Mouse (Mus musculus) CH12.LX (cell line): Measurements from ENCODE around the gene Phactr3. TPM values are rescaled to one million over a fixed set of nuclear protein-coding genes. Genes with fewer than 3 reads are reported as not detected.

ENCODE experiments used
- DNase-seq: peaks from one replicate; pipeline ENCODE4 v3.0.0-alpha.2; 2013; ENCODE audit errors: extremely low read depth
- H3K27ac ChIP-seq: 2 replicates; pipeline ENCODE4 v1.5.1; 2012; ENCODE audit warnings: low read depth, mild to moderate bottlenecking, control low read depth, moderate library complexity; ENCODE audit not compliant: insufficient read depth
- H3K27me3 ChIP-seq: replicated peaks from 2 replicates; pipeline ENCODE3; 2012; ENCODE audit warnings: inconsistent platforms
- H3K36me3 ChIP-seq, 2 experiments: replicated peaks in 1 of 2; 2 replicates each; pipeline versions ENCODE3 to v1.6.1; 2012; ENCODE audit warnings: inconsistent platforms in 1 of 2, low read length in 1 of 2, mild to moderate bottlenecking in 1 of 2, mixed read lengths in 1 of 2, moderate library complexity in 1 of 2; ENCODE audit not compliant: control insufficient read depth in 1 of 2, insufficient read depth in 1 of 2
- H3K4me1 ChIP-seq, 2 experiments: 2 replicates each; pipeline ENCODE4 v1.6.1; 2012; ENCODE audit warnings: inconsistent platforms in 1 of 2, moderate library complexity in 1 of 2; ENCODE audit not compliant: insufficient read depth in 2 of 2, control insufficient read depth in 1 of 2
- H3K4me2 ChIP-seq: 2 replicates; pipeline ENCODE4 v1.6.1; 2012; ENCODE audit warnings: low read depth, mild to moderate bottlenecking, control low read depth; ENCODE audit not compliant: poor library complexity, insufficient read depth, severe bottlenecking
- H3K4me3 ChIP-seq, 3 experiments: fragments of 150-350 bp in 1 of 3; sonication (generic) in 1 of 3; replicated peaks in 1 of 3; 2 replicates each; pipeline versions ENCODE3 to v1.5.1; 2011 to 2012; ENCODE audit warnings: low read depth in 2 of 3, low read length in 2 of 3, mild to moderate bottlenecking in 2 of 3, moderate library complexity in 2 of 3, control low read depth in 1 of 3, improper control_type of control experiment in 1 of 3, inconsistent platforms in 1 of 3, mixed read lengths in 1 of 3; ENCODE audit not compliant: poor library complexity in 1 of 3
- H3K79me2 ChIP-seq: replicated peaks from 2 replicates; pipeline ENCODE4 v1.6.1; 2012; ENCODE audit warnings: mild to moderate bottlenecking, moderate library complexity; ENCODE audit not compliant: control insufficient read depth, poor library complexity, insufficient read depth, severe bottlenecking; ENCODE audit errors: extremely low read depth
- H3K9ac ChIP-seq: 2 replicates; pipeline ENCODE4 v1.6.1; 2012; ENCODE audit warnings: low read depth, mild to moderate bottlenecking, control low read depth, moderate library complexity; ENCODE audit not compliant: insufficient read depth
- H3K9me3 ChIP-seq: replicated peaks from 2 replicates; pipeline ENCODE3; 2012; ENCODE audit warnings: low read length, inconsistent platforms, mixed read lengths
- CTCF ChIP-seq, 2 experiments: IDR thresholded peaks in 1 of 2; conservative IDR thresholded peaks in 1 of 2; 2 replicates each; pipeline ENCODE4 v1.5.1; 2011 to 2012; ENCODE audit warnings: low read depth in 2 of 2, low read length in 2 of 2, improper control_type of control experiment in 1 of 2, inconsistent platforms in 1 of 2, mild to moderate bottlenecking in 1 of 2, moderate library complexity in 1 of 2
- E2F4 ChIP-seq: IDR thresholded peaks from 2 replicates; pipeline ENCODE4 v1.6.1; 2011; ENCODE audit warnings: low read depth, low read length, improper control_type of control experiment; ENCODE audit not compliant: insufficient replicate concordance
- GABPA ChIP-seq: IDR thresholded peaks from 2 replicates; pipeline ENCODE4 v1.6.1; 2012; ENCODE audit warnings: low read depth, low read length, improper control_type of control experiment, inconsistent platforms; ENCODE audit not compliant: insufficient replicate concordance
- IRF4 ChIP-seq: IDR thresholded peaks from 2 replicates; pipeline ENCODE4 v1.6.1; 2014; ENCODE audit warnings: low read depth, mild to moderate bottlenecking, inconsistent platforms, low read length, improper control_type of control experiment
- JUND ChIP-seq: conservative IDR thresholded peaks from 2 replicates; pipeline ENCODE4 v1.6.1; 2011; ENCODE audit warnings: low read depth, low read length, improper control_type of control experiment
- MAFK ChIP-seq: IDR thresholded peaks from 2 replicates; pipeline ENCODE4 v1.6.1; 2011; ENCODE audit warnings: low read length, improper control_type of control experiment; ENCODE audit not compliant: insufficient replicate concordance
- MXI1 ChIP-seq: IDR thresholded peaks from 2 replicates; pipeline ENCODE4 v1.6.1; 2011; ENCODE audit warnings: mild to moderate bottlenecking, low read depth, low read length, improper control_type of control experiment
- MYC ChIP-seq: IDR thresholded peaks from 2 replicates; pipeline ENCODE4 v1.6.1; 2011; ENCODE audit warnings: low read depth, mild to moderate bottlenecking, improper control_type of control experiment, low read length
- NELFE ChIP-seq: IDR thresholded peaks from 2 replicates; pipeline ENCODE4 v1.6.1; 2011; ENCODE audit warnings: low read depth, low read length, improper control_type of control experiment
- POLR2A ChIP-seq: IDR thresholded peaks from 2 replicates; pipeline ENCODE4 v1.6.1; 2011; ENCODE audit warnings: low read depth, mild to moderate bottlenecking, improper control_type of control experiment, low read length
- POLR2AphosphoS2 ChIP-seq: IDR thresholded peaks from 2 replicates; pipeline ENCODE4 v1.6.1; 2011; ENCODE audit warnings: low read depth, low read length, improper control_type of control experiment
- RAD21 ChIP-seq: IDR thresholded peaks from 2 replicates; pipeline ENCODE4 v1.6.1; 2011; ENCODE audit warnings: low read depth, mild to moderate bottlenecking, low read length, improper control_type of control experiment, moderate library complexity
- SMC3 ChIP-seq: IDR thresholded peaks from 2 replicates; pipeline ENCODE4 v1.6.1; 2011; ENCODE audit warnings: low read depth, low read length, improper control_type of control experiment
- TBP ChIP-seq: conservative IDR thresholded peaks from 2 replicates; pipeline ENCODE4 v1.6.1; 2011; ENCODE audit warnings: low read depth, low read length, improper control_type of control experiment
- UBTF ChIP-seq: IDR thresholded peaks from 2 replicates; pipeline ENCODE4 v1.6.1; 2012; ENCODE audit warnings: low read depth, mild to moderate bottlenecking, inconsistent platforms, low read length, improper control_type of control experiment, moderate library complexity
- ZC3H11A ChIP-seq: IDR thresholded peaks from 2 replicates; pipeline ENCODE4 v1.6.1; 2012; ENCODE audit warnings: low read depth, mild to moderate bottlenecking, inconsistent platforms, low read length, improper control_type of control experiment
- ZKSCAN1 ChIP-seq: IDR thresholded peaks from 2 replicates; pipeline ENCODE4 v1.6.1; 2012; ENCODE audit warnings: low read depth, inconsistent platforms, low read length, improper control_type of control experiment, borderline replicate concordance
- ZNF384 ChIP-seq: IDR thresholded peaks from 2 replicates; pipeline ENCODE4 v1.6.1; 2012; ENCODE audit warnings: low read depth, low read length, improper control_type of control experiment, inconsistent platforms
- dilution Hi-C: fragments of 300-500 bp; cut with MboI; formaldehyde crosslinking; loops from 2 replicates; pipeline ENCODE4 v1.14.3; 2020; ENCODE audit warnings: low sequenced_read_pairs; ENCODE audit not compliant: extremely low pct_unique_long_range_greater_than_20kb, extremely low pct_ligation_motif_present
- in situ Hi-C: fragments of 300-500 bp; cut with MboI; formaldehyde crosslinking; loops from 3 replicates; pipeline ENCODE4 v1.14.3; 2019; ENCODE audit warnings: low sequenced_read_pairs, low pct_ligation_motif_present, low pct_unique_long_range_greater_than_20kb, mixed read lengths
- polyA plus RNA-seq: library from polyadenylated mRNA; unstranded; fragments of >175 nt; gene quantifications from 2 replicates; pipeline ENCODE4 v1.2.1, GENCODE M21; 2012; ENCODE audit warnings: low read depth; ENCODE audit not compliant: insufficient read length
- total RNA-seq, 2 experiments: library from RNA; depleted of rRNA; stranded (reverse); fragments of 300-350 nt in 1 of 2; fragments of >200 nt in 1 of 2; gene quantifications; 2 replicates each; pipeline ENCODE4 v1.2.3; 2012 to 2014

Gene Phactr3
- total and polyA plus RNA-seq, 3 experiments, result 0.21 to 0.75 TPM; not detected in 1

GRCm38 (mm10) chr2:178240886-178241285 is 122.1 kb downstream of the Phactr3 start:
- in situ Hi-C loops (no loop called here), dilution Hi-C loops (no loop called here)
- Histone ChIP-seq H3K27ac (no peak overlapping the region), H3K4me1 (no peaks in the 10 kb centered on the region; a peak in 1 of 4 replicates)
- TF ChIP-seq POLR2AphosphoS2 (no peak), RAD21 (no peak), SMC3 (no peak), UBTF (no peak), ZC3H11A (no peak), MAFK (no peak), NELFE (no peak), ZNF384 (no peak), TBP (no peak), GABPA (no peak), MXI1 (no peak)
- TF ChIP-seq, all 38 proteins: peak for 0
- H3K4me3 ChIP-seq, result no peak overlapping the region
- no peaks in the 10 kb centered on the region for H3K9me3 ChIP-seq
- no peaks in the 10 kb centered on the region for H3K79me2 ChIP-seq
- H3K27me3 ChIP-seq, result peaks cover 75% of the 10 kb centered on the region
- no peak overlapping the region for H3K4me2 ChIP-seq
- no peak overlapping the region for H3K9ac ChIP-seq
- no peaks in the 10 kb centered on the region for H3K36me3 ChIP-seq
- no peak for DNase-seq

- no peak for DNase-seq
- Histone ChIP-seq H3K9ac (no peak overlapping the region), H3K36me3 (no peaks in the 10 kb centered on the region), H3K4me1 (no peaks in the 10 kb centered on the region; a peak in 1 of 4 replicates), H3K27me3 (peaks cover 72% of the 10 kb centered on the region), H3K9me3 (no peaks in the 10 kb centered on the region), H3K27ac (no peak overlapping the region), H3K4me3 (no peak overlapping the region), H3K4me2 (no peak overlapping the region), H3K79me2 (no peaks in the 10 kb centered on the region)
- TF ChIP-seq POLR2A, result no peak
- no peak for TF ChIP-seq IRF4
- no peak for TF ChIP-seq POLR2AphosphoS2
- no peak for TF ChIP-seq ZKSCAN1
- no peak for TF ChIP-seq E2F4
- in situ Hi-C loops (no loop called here), dilution Hi-C loops (no loop called here)
These were observed 122.6 kb downstream of the Phactr3 start for GRCm38 (mm10) chr2:178241374-178241773.

GRCm38 (mm10) chr2:178242996-178243395 is 124.2 kb downstream of the Phactr3 start:
- no peak overlapping the region for H3K4me2 ChIP-seq
- no peaks in the 10 kb centered on the region for H3K36me3 ChIP-seq
- in situ Hi-C loops (no loop called here), dilution Hi-C loops (no loop called here)
- H3K4me3 ChIP-seq, result no peak overlapping the region
- no peak for DNase-seq
- no peaks in the 10 kb centered on the region; a peak in 1 of 4 replicates for H3K4me1 ChIP-seq
- H3K9me3 ChIP-seq, result no peaks in the 10 kb centered on the region
- TF ChIP-seq MYC, result no peak
- no peak for TF ChIP-seq CTCF (conservative IDR thresholded peaks at IDR 0.05 in 1 of 2, IDR thresholded peaks at IDR 0.05 in 1 of 2; ENCODE audit: low read depth in 2 of 2, low read length in 2 of 2)
- no peak for TF ChIP-seq GABPA
- no peak for TF ChIP-seq UBTF
- TF ChIP-seq JUND, result no peak
- no peak for TF ChIP-seq POLR2A
- TF ChIP-seq NELFE, result no peak
- H3K27ac ChIP-seq, result no peak overlapping the region
- H3K9ac ChIP-seq, result no peak overlapping the region
- no peaks in the 10 kb centered on the region for H3K79me2 ChIP-seq
- peaks cover 69% of the 10 kb centered on the region for H3K27me3 ChIP-seq
